In genomic region chr6:94696182-94697080, GRCm38 (mm10) we compare ENCODE assay signal across 10 mouse cellular contexts. TPM values are rescaled to one million over a fixed set of nuclear protein-coding genes. Genes with fewer than 3 reads are reported as not detected.
DNase-seq lines count a peak whose midpoint lies in the region; ATAC-seq and TF ChIP-seq lines count a peak whose summit lies in the region.
"Had no signal": no experiment of that assay in that cellular context is flagged by ENCODE, and none has a peak within 500 bp of the region (broad histone marks: within the 10 kb centered on the region; RNA-seq: fewer than 3 reads in every experiment).

No protein-coding gene starts in this region.

- no peak overlapping the region for H3K27ac ChIP-seq in lung, embryonic 14.5 days (ENCODE audit: low read depth)
- peak overlapping the region; percentile 43 for H3K27ac ChIP-seq in liver, embryonic 15.5 days (replicated peaks)
- H3K27ac ChIP-seq in stomach, embryonic 14.5 days (ENCODE audit: low read length) = peak overlapping the region; percentile 68; the same call in 1 of the 2 replicates

- H3K4me3 ChIP-seq in lung, embryonic 14.5 days (ENCODE audit: low read depth, low read length) = peak overlapping the region; percentile 78; the same call in 1 of the 2 replicates
- H3K4me3 ChIP-seq in liver, embryonic 15.5 days (replicated peaks) = no peak overlapping the region
- peak overlapping the region; percentile 97 for H3K4me3 ChIP-seq in stomach, embryonic 14.5 days (ENCODE audit: low read depth, low read length)

- 40% methylated on average over 10 of the region's 10 CpGs for WGBS in lung, embryonic 14.5 days
- WGBS in liver, embryonic 15.5 days (ENCODE audit: insufficient replicate concordance) = 39% methylated on average over 10 of the region's 10 CpGs
- WGBS in stomach, embryonic 14.5 days = 35% methylated on average over 10 of the region's 10 CpGs

- no peak overlapping the region for H3K9ac ChIP-seq in lung, embryonic 14.5 days
- no peak overlapping the region for H3K9ac ChIP-seq in liver, embryonic 15.5 days
- H3K9ac ChIP-seq in stomach, embryonic 14.5 days (replicated peaks; ENCODE audit: low read depth, low read length) = peak overlapping the region; percentile 98

- no peaks in the 10 kb centered on the region for H3K27me3 ChIP-seq in lung, embryonic 14.5 days (ENCODE audit: insufficient read depth, low read length)
- peaks cover 41% of the 10 kb centered on the region for H3K27me3 ChIP-seq in liver, embryonic 15.5 days
- no peaks in the 10 kb centered on the region for H3K27me3 ChIP-seq in stomach, embryonic 14.5 days (ENCODE audit: control insufficient read depth, insufficient read depth, low read length)

- peaks cover 21% of the 10 kb centered on the region for H3K4me1 ChIP-seq in lung, embryonic 14.5 days (ENCODE audit: insufficient read depth)
- H3K4me1 ChIP-seq in liver, embryonic 15.5 days (replicated peaks) = peaks cover 57% of the 10 kb centered on the region
- H3K4me1 ChIP-seq in stomach, embryonic 14.5 days (ENCODE audit: control insufficient read depth, insufficient read depth, low read length) = peaks cover 42% of the 10 kb centered on the region

- peak; percentile 5 for DNase-seq in cerebellum, adult 8-10 months
- no peak for DNase-seq in cerebellum, postnatal 25 days
- DNase-seq in lung, embryonic 14.5 days = no peak
- no peak for DNase-seq in lung, postnatal 4 days
- no peak for DNase-seq in gastrocnemius, postnatal 4 days (ENCODE audit: low spot score in 2 of 2)
- no peak for DNase-seq in cerebellum, adult 18-20 months
- DNase-seq: cerebellum, adult 11 months; gastrocnemius, postnatal 10 days had no signal

- H3K4me2 ChIP-seq in lung, embryonic 14.5 days = peak overlapping the region; percentile 93
- H3K4me2 ChIP-seq in liver, embryonic 15.5 days = peak overlapping the region; percentile 83
- H3K4me2 ChIP-seq in stomach, embryonic 14.5 days (replicated peaks; ENCODE audit: low read depth, low read length) = peak overlapping the region; percentile 62

- TF ChIP-seq CTCF in lung, embryonic 14.5 days (IDR thresholded peaks at IDR 0.05; ENCODE audit: low read depth) = no peak

- no peaks in the 10 kb centered on the region for H3K36me3 ChIP-seq in lung, embryonic 14.5 days (ENCODE audit: insufficient read depth)
- H3K36me3 ChIP-seq in liver, embryonic 15.5 days (replicated peaks) = no peaks in the 10 kb centered on the region
- H3K36me3 ChIP-seq in stomach, embryonic 14.5 days (ENCODE audit: control insufficient read depth, insufficient read depth, low read length) = no peaks in the 10 kb centered on the region

- ATAC-seq in lung, embryonic 14.5 days (ENCODE audit: insufficient read depth) = no peak
- ATAC-seq in liver, embryonic 15.5 days (ENCODE audit: insufficient read depth) = no peak
- no peak for ATAC-seq in stomach, embryonic 14.5 days (ENCODE audit: insufficient number of reproducible peaks, insufficient read depth, low FRiP score, low read depth)

- no peaks in the 10 kb centered on the region for H3K9me3 ChIP-seq in lung, embryonic 14.5 days (ENCODE audit: low read depth, low read length)
- no peaks in the 10 kb centered on the region for H3K9me3 ChIP-seq in liver, embryonic 15.5 days (replicated peaks)
- H3K9me3 ChIP-seq in stomach, embryonic 14.5 days (ENCODE audit: control insufficient read depth, low read depth, low read length) = no peaks in the 10 kb centered on the region

RNA-seq across cellular contexts. Expression of gene Lrig1, which starts 3.5 kb away (rescaled TPM):
- polyA plus RNA-seq in lung, embryonic 14.5 days (2014; fragmentation: Nextera tagmentation; extraction: Ambion mirVana) = 11.5 and 13.5 TPM in 2 replicates
- 2.7 and 4.5 TPM in 2 replicates for polyA plus RNA-seq in liver, embryonic 15.5 days (2015; fragmentation: Nextera tagmentation; extraction: Ambion mirVana)
- polyA plus RNA-seq in stomach, embryonic 14.5 days (2014; fragmentation: Nextera tagmentation; extraction: Ambion mirVana) = 49.3 and 51.7 TPM in 2 replicates
- total RNA-seq in gastrocnemius, postnatal 4 days (2021) = 10 to 100 TPM; 75.3 to 82.6 TPM
